Mouse (Mus musculus) frontal cortex, adult 2 months (tissue): ENCODE measurements around the gene Itga10. TPM values are rescaled to one million over a fixed set of nuclear protein-coding genes. Genes with fewer than 3 reads are reported as not detected.
"Not testable (repeated sequence)": the region's sequence is repeated elsewhere in the genome, so short reads cannot be mapped to it uniquely, and the experiment has no call there.

Source experiments
- DNase-seq, 2 experiments: peaks; one replicate each; pipeline ENCODE4 v3.0.0; 2022; ENCODE audit warnings: low spot score in 1 of 2; ENCODE audit errors: extremely low spot score in 1 of 2
- polyA plus RNA-seq: library from polyadenylated mRNA; depleted of rRNA; stranded (reverse); fragments of >200 nt; gene quantifications from 2 replicates; pipeline ENCODE4 v1.2.3, GENCODE M21; 2012

The Itga10 gene
- polyA plus RNA-seq, 1 experiment: 3.2 TPM

GRCm38 (mm10) chr3:96678456-96678855 is 33.1 kb downstream of the Itga10 start:
- DNase-seq: no peak

DNA sequence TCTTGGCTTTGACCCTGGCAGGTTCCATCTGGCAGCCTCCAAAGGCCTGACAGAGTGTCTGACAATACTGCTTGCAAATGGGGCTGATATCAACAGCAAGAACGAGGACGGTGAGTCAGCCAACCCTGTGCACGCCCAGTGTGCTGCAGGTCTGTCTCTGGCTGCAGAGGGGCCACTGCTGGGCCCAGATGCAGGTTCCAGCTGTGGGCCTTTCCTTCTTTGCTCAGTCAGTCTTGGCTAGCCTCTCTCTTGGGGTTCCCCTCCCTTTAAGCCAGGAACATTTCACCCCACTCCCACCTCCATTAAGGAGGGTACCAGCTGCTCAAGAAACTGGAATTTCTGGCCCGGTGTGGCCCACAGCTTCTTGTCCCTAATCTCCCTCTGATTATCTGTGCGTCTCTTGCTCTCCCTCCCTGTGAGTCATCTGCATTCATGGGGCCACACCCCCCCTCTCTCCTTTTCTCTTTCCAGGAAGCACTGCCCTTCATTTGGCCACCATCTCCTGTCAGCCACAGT is 33.8 kb downstream of the Itga10 start:
- DNase-seq: no peak

- no peak for DNase-seq
Measured at GRCm38 (mm10) chr3:96680269-96680956, 35.0 kb downstream of the Itga10 start.

- no peak for DNase-seq
Measured at GRCm38 (mm10) chr3:96683496-96683895, 38.1 kb downstream of the Itga10 start.

DNA sequence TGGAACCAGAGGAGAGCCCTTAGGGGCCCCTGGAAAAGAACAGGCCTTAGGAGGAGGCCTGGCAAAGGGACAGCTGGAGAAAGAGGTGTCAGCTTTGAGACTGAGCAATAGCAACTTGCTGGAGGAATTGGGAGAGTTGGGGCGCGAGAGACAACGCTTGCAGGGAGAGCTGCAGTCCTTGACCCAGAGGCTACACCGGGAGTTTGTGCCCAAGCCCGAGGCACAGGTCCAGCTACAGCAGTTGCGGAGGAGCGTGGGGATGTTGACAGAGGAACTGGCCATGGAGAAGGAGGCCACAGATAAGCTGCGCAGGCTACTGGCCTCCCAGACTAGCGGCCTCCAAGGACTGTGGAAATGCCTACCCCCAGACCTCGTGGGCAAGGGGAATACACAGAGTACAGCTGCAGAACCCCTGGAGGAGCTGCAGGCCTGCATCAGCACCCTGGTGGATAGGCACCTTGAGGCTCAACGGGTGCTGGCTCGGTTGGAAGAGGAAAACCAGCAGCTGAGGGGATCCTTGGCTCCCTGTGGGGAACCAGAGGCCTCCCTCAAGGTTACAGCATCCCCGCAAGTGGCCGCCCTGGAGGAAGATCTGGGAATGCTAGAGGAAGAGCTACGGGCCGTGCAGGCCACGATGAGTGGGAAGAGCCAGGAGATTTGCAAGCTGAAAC is 38.9 kb downstream of the Itga10 start:
- DNase-seq: no peak

DNA sequence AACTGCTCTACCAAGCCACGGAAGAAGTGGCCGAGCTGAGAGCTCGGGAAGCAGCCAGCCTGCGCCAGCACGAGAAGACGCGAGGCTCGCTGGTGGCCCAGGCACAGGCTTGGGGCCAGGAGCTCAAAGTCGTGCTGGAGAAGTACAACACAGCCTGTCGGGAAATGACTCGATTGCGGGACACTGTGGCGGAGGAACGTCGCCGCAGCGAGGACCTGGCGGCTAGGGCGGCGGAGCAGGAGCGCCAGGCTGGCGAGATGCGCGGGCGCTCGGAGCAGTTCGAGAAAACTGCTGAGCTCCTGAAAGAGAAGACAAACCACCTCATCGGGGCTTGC is 39.4 kb downstream of the Itga10 start:
- no peak for DNase-seq

- not testable (repeated sequence) for DNase-seq
Measured at GRCm38 (mm10) chr3:96686057-96686456, 40.7 kb downstream of the Itga10 start.

GRCm38 (mm10) chr3:96688854-96689253 is 43.5 kb downstream of the Itga10 start:
- no peak for DNase-seq

DNA sequence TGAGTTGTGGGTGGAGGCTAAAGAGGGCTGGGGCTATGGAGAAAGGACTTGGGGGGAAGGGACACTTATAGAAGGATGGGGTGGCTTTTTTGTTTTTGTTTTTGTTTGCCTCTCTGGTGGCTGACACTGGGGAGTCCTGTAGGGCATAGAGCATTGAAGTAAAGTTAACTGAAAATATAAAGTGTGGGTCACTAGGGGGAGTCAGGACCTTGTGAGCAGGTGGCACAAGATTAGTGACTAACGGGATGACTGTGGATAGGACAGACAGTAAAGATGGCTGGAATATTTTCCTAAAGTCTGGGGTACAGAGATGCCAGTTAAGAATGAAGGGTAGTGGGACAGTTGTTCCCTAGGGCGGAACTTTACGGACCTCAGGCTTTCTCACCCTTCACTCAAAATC is 44.9 kb downstream of the Itga10 start:
- no peak for DNase-seq

DNA sequence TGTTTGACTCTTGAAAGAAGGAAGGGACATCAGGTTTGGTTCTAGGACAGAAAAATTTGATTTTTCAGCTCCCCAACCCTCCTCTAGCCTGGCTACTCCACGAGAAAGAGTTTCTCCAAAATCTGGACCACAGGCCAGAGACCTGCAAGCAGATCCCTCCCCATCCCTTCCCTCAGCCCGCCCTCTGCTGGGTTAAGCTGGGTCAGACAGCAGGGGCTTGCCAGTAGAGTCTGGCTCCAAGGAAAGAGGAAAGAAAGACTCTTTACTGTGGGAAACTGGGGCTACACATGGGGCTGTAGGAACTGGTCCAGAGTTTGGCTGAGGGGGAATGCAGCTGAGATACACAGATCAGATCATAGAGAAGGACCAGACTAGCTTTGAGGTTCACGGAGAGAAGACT is 47.1 kb downstream of the Itga10 start:
- no peak for DNase-seq

GRCm38 (mm10) chr3:96693579-96693978 is 48.2 kb downstream of the Itga10 start:
- DNase-seq: no peak

- peak in 1 of 2 experiments; percentile 53 for DNase-seq
Measured at GRCm38 (mm10) chr3:96696198-96696765, 50.9 kb downstream of the Itga10 start, which contains the start of gene Pias3. Pias3 (plus strand) TSS chr3:96696384.

- peak; percentile 56 to 77 for DNase-seq
Measured at GRCm38 (mm10) chr3:96696766-96697732, 51.7 kb downstream of the Itga10 start.

GRCm38 (mm10) chr3:96698993-96699690 is 53.8 kb downstream of the Itga10 start:
- DNase-seq: no peak

GRCm38 (mm10) chr3:96700376-96700775 is 55.0 kb downstream of the Itga10 start:
- DNase-seq: no peak

- DNase-seq: no peak
Measured at GRCm38 (mm10) chr3:96701003-96701402, 55.6 kb downstream of the Itga10 start.

DNA sequence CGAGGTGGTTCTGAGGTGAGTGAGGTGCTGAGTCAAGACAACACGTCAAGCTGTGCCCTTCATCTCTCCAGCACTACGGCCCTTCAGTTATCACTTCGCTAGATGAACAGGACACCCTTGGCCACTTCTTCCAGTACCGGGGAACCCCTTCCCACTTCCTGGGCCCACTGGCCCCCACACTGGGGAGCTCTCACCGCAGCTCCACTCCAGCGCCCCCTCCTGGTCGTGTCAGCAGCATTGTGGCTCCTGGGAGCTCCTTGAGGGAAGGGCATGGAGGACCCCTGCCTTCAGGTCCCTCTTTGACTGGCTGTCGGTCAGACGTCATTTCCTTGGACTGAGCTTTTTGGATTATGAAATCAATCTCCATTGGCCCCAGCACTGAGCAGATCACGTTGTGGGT is 59.4 kb downstream of the Itga10 start:
- DNase-seq: no peak

GRCm38 (mm10) chr3:96706217-96706616 is 60.8 kb downstream of the Itga10 start:
- no peak for DNase-seq

- DNase-seq: no peak
Measured at GRCm38 (mm10) chr3:96706984-96707383, 61.6 kb downstream of the Itga10 start.
